Mouse (Mus musculus) hindbrain, postnatal 0 days (tissue): Measurements from ENCODE around the gene Accsl. TPM values are rescaled to one million over a fixed set of nuclear protein-coding genes. Genes with fewer than 3 reads are reported as not detected.

Experiments
- ATAC-seq: fragments of 200-750 bp; cut with Nextera tagmentation; 2 replicates; pipeline ENCODE4 v1.8.0; 2017; ENCODE audit warnings: mild to moderate bottlenecking, moderate TSS enrichment, moderate library complexity
- DNase-seq: peaks from one replicate; pipeline ENCODE4 v3.0.0-alpha.2; 2015; ENCODE audit warnings: low spot score
- H3K27ac ChIP-seq: fragments of 300-500 bp; sonication (generic); 2 replicates; pipeline ENCODE4 v1.5.1; 2014; ENCODE audit warnings: mild to moderate bottlenecking
- H3K27me3 ChIP-seq: fragments of 300-500 bp; sonication (generic); 2 replicates; pipeline ENCODE4 v1.6.1; 2014; ENCODE audit warnings: low read length, mixed read lengths; ENCODE audit not compliant: insufficient read depth
- H3K36me3 ChIP-seq: fragments of 300-500 bp; sonication (generic); 2 replicates; pipeline ENCODE4 v1.6.1; 2014; ENCODE audit warnings: low read length, mixed read lengths; ENCODE audit not compliant: insufficient read depth
- H3K4me1 ChIP-seq: fragments of 300-500 bp; sonication (generic); 2 replicates; pipeline ENCODE4 v1.6.1; 2014; ENCODE audit warnings: antibody characterized with exemption, low read length, mixed read lengths; ENCODE audit not compliant: insufficient read depth
- H3K4me2 ChIP-seq: fragments of 300-500 bp; sonication (generic); 2 replicates; pipeline ENCODE4 v1.6.1; 2014; ENCODE audit warnings: low read depth, mild to moderate bottlenecking, low read length, moderate library complexity, mixed read lengths
- H3K4me3 ChIP-seq: fragments of 300-500 bp; sonication (generic); 2 replicates; pipeline ENCODE4 v1.5.1; 2014; ENCODE audit warnings: low read length
- H3K9ac ChIP-seq: fragments of 300-500 bp; sonication (generic); replicated peaks from 2 replicates; pipeline ENCODE4 v1.6.1; 2014; ENCODE audit warnings: mild to moderate bottlenecking, low read length, moderate library complexity, mixed read lengths
- H3K9me3 ChIP-seq: fragments of 300-500 bp; sonication (generic); 2 replicates; pipeline ENCODE4 v1.6.1; 2016; ENCODE audit warnings: low read length, mixed read lengths
- CTCF ChIP-seq: IDR thresholded peaks from 2 replicates; pipeline ENCODE4 v1.5.1; 2016; ENCODE audit warnings: antibody characterized with exemption, control low read depth, low read depth
- WGBS: fragments of 180-500 bp; shearing (Covaris S2); extraction: QIAGEN DNeasy Blood & Tissue Kit; methylation state at CpG from one replicate; pipeline ENCODE4 v1.1.7; 2014; 5-methylcytosine and 5-hydroxymethylcytosine counted together
- polyA plus RNA-seq: library from polyadenylated mRNA; unstranded; fragments of >200 nt; fragmentation: Nextera tagmentation; extraction: Ambion mirVana; gene quantifications from 2 replicates; pipeline ENCODE4 v1.2.1, GENCODE M21; 2015
- total RNA-seq: library from RNA; depleted of rRNA; stranded (reverse); fragments of >200 nt; gene quantifications from 2 replicates; pipeline ENCODE4 v1.2.3, GENCODE M21; 2014

Gene Accsl
- total and polyA plus RNA-seq, 2 experiments from 2014 or later = 0.30 TPM; not detected in 1

DNA sequence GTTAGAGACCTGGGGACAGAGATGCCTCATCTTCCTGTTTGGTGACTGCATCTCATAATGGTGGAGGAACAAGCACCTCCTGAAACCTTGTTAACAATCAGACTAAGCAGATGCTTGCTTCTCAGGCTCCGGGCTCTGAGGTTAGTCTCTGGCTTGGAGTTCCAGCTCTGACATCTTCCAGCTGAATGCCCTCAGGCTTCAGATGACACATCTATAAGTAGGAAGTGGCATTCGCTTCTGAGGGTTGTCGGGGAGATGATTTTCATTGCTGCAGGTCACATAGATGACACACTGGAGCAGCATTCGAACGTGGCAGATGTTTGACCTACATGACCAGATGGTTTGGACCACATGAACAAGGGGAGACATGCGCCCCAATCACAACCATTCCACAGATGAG, 19.4 kb upstream of the Accsl start:
- no peaks in the 10 kb centered on the region for H3K27me3 ChIP-seq
- no peak overlapping the region for H3K9ac ChIP-seq
- no peak for DNase-seq
- no peaks in the 10 kb centered on the region for H3K4me1 ChIP-seq
- no peak overlapping the region for H3K27ac ChIP-seq
- no peak overlapping the region for H3K4me3 ChIP-seq
- ATAC-seq = no peak
- no peaks in the 10 kb centered on the region for H3K9me3 ChIP-seq
- 80% methylated on average over 6 of the region's 6 CpGs for WGBS
- H3K4me2 ChIP-seq = no peak overlapping the region
- no peaks in the 10 kb centered on the region for H3K36me3 ChIP-seq
- TF ChIP-seq CTCF = no peak

GRCm38 (mm10) chr2:93887273-93887672, 18.3 kb upstream of the Accsl start:
- Histone ChIP-seq H3K9ac (no peak overlapping the region), H3K27ac (no peak overlapping the region), H3K4me1 (no peaks in the 10 kb centered on the region), H3K27me3 (no peaks in the 10 kb centered on the region), H3K4me2 (no peak overlapping the region), H3K36me3 (no peaks in the 10 kb centered on the region), H3K9me3 (no peaks in the 10 kb centered on the region), H3K4me3 (no peak overlapping the region)
- 64% methylated on average over 11 of the region's 11 CpGs for whole genome bisulfite sequencing
- ATAC-seq = no peak
- TF ChIP-seq CTCF = no peak
- DNase-seq = no peak

DNA sequence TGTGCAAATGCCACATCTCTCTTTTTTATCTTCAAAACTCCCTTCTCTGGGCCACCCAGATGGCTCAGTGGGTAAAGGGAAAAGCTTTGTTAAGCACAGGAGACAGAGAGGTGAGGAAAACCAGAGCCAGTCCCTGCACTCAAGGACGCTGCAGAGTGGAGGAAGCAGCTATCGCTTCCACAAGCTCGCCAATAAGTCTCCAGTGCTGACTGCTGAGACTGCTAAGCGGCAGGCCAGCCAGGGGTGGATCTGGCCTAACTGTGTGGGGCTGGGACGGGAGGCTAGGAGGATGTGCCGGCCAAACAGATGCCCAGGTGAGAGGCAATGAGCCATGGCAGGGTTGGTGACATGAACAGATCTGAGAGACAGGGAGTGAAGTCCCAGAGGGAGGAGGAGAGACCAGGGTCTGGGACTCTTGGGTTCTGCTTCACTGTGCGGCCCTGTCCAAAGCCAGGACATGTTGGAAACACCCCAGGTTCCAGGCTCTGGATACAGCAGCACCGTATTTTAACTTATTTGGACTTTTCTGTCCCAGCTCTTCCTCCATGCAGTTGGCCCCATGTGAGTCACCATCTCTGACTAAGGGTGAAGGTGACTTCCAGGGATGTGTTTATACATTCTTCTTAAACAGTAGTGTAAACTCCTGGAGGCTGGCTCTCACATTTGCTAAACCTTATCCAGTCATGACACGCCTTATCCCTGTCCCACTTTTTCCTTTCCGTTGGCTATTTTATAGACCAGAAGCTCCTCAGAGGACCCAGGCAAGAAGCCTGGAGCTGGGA, 17.2 kb upstream of the Accsl start:
- H3K4me1 ChIP-seq = no peaks in the 10 kb centered on the region
- no peaks in the 10 kb centered on the region for H3K27me3 ChIP-seq
- no peaks in the 10 kb centered on the region for H3K36me3 ChIP-seq
- no peak overlapping the region for H3K4me3 ChIP-seq
- no peak overlapping the region for H3K4me2 ChIP-seq
- no peak overlapping the region for H3K27ac ChIP-seq
- whole genome bisulfite sequencing = 71% methylated on average over 10 of the region's 10 CpGs
- no peak for TF ChIP-seq CTCF
- no peak overlapping the region for H3K9ac ChIP-seq
- ATAC-seq (no peak), DNase-seq (no peak)
- no peaks in the 10 kb centered on the region for H3K9me3 ChIP-seq

DNA sequence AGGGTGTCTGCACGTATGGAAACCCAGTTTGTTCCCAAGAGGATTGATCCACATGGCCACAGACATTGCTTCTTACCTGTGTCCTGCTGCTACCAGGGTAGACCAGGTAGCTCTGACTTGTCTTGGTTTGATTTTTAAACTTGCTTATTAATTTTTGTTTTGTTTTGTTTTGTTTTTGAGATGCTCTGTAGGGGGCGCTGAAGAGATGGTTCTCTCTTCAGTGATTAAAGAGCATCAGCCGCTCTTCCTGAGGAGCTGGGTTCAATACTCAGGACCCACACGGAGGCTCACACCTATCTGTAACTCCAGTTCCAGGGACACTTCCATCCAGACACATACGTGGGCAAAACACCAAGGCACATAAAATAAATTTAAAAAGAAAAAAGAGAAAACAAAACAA, 14.1 kb upstream of the Accsl start:
- no peak overlapping the region for H3K27ac ChIP-seq
- H3K9me3 ChIP-seq = no peaks in the 10 kb centered on the region
- no peak overlapping the region for H3K9ac ChIP-seq
- H3K4me2 ChIP-seq = no peak overlapping the region
- H3K4me3 ChIP-seq = no peak overlapping the region
- H3K4me1 ChIP-seq = no peaks in the 10 kb centered on the region
- no peak for DNase-seq
- ATAC-seq = no peak
- H3K27me3 ChIP-seq = no peaks in the 10 kb centered on the region
- TF ChIP-seq CTCF = 0 out of 2 replicates have a peak, but pooled peaks have one; percentile 11
- H3K36me3 ChIP-seq = no peaks in the 10 kb centered on the region
- WGBS = 62% methylated on average over 5 of the region's 5 CpGs

GRCm38 (mm10) chr2:93881640-93882367, 12.8 kb upstream of the Accsl start:
- no peak for ATAC-seq
- Histone ChIP-seq H3K9me3 (no peaks in the 10 kb centered on the region), H3K36me3 (no peaks in the 10 kb centered on the region), H3K4me3 (no peak overlapping the region), H3K4me2 (no peak overlapping the region), H3K27me3 (no peaks in the 10 kb centered on the region), H3K4me1 (no peaks in the 10 kb centered on the region), H3K27ac (no peak overlapping the region), H3K9ac (no peak overlapping the region)
- no peak for DNase-seq
- no peak for TF ChIP-seq CTCF
- WGBS = 88% methylated on average over 9 of the region's 9 CpGs

DNA sequence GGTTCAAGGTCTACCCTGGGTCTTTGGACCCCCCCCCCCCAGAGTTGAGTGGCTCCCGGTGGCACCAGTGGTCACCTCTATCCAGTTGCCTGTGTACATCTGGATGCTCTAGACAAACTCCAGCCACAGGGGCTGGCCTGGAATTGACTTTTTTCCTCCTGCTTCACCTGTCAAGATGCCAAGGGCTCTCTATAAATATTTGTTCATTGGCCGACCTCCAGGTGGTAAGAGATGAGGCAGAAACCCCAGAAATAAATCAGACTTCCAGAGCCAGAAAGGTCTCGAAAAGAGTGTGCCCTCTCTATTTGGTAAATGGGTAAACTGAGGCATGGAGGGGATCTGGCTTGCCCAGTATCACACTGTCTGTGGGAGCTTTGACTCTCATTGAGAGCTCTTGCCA, 12.0 kb upstream of the Accsl start:
- H3K27ac ChIP-seq = no peak overlapping the region
- H3K27me3 ChIP-seq = no peaks in the 10 kb centered on the region
- H3K9me3 ChIP-seq = no peaks in the 10 kb centered on the region
- H3K4me2 ChIP-seq = no peak overlapping the region
- H3K36me3 ChIP-seq = no peaks in the 10 kb centered on the region
- no peaks in the 10 kb centered on the region for H3K4me1 ChIP-seq
- no peak for TF ChIP-seq CTCF
- no peak overlapping the region for H3K9ac ChIP-seq
- DNase-seq (no peak), ATAC-seq (no peak)
- no peak overlapping the region for H3K4me3 ChIP-seq
- 84% methylated on average over 3 of the region's 3 CpGs for WGBS

DNA sequence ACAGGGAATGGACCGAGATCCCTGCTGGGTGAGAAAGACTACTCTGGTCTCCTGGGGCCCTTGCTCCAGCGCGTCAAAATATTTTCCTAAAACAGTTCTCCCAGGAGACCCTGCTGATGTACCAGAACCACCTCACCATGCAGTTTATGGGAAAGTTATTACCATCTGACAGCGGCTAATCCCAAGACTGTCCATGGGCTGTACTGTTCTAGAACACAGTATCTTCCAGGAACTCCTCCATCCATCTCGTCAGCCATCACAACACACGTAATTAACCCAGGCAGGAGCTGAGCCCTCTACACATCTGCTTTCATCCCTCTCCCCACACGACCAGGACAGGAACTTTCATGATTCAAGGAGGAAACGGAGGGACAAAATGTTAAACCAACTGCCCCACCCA, 11.5 kb upstream of the Accsl start:
- Histone ChIP-seq H3K4me3 (no peak overlapping the region), H3K4me2 (no peak overlapping the region), H3K9me3 (no peaks in the 10 kb centered on the region), H3K27me3 (no peaks in the 10 kb centered on the region), H3K4me1 (no peaks in the 10 kb centered on the region), H3K27ac (no peak overlapping the region), H3K9ac (no peak overlapping the region), H3K36me3 (no peaks in the 10 kb centered on the region)
- no peak for DNase-seq
- no peak for TF ChIP-seq CTCF
- no peak for ATAC-seq
- WGBS = 65% methylated on average over 8 of the region's 8 CpGs
